Mouse (Mus musculus): ENCODE measurements around the gene Lrrc31. TPM values are rescaled to one million over a fixed set of nuclear protein-coding genes. Genes with fewer than 3 reads are reported as not detected.

Lrrc31 gene
- polyA plus RNA-seq (2012; rRNA removed) = 7.1 and 8.2 TPM in 2 replicates

GRCm38 (mm10) chr3:30699711-30700505, at the start of gene Lrrc31:
TSS of gene Lrrc31 (minus strand) at chr3:30699843.

GRCm38 (mm10) chr3:30746006-30746405, 46.4 kb upstream of the Lrrc31 start, which contains the start of gene Samd7:
TSS of gene Samd7 (plus strand) at chr3:30746293.

GRCm38 (mm10) chr3:30647440-30648090, 52.1 kb downstream of the Lrrc31 start, which contains the start of gene Lrrc34:
TSS of gene Lrrc34 (minus strand) at chr3:30647869.

GRCm38 (mm10) chr3:30644207-30644606, 55.4 kb downstream of the Lrrc31 start, which contains the start of gene Lrriq4:
TSS of gene Lrriq4 (plus strand) at chr3:30644507.

Other genes with a start within 250 kb of the Lrrc31 start
- gene Mecom, start 151.8 kb downstream of the Lrrc31 start, polyA plus RNA-seq (2012; rRNA removed) = 14.3 and 15.9 TPM in 2 replicates
- gene Actrt3, start 99.9 kb downstream of the Lrrc31 start, polyA plus RNA-seq (2012; rRNA removed) = 0.09 TPM in 1 of 2 replicates, not detected in the other
- 4.5 and 7.5 TPM in 2 replicates for gene Mynn, start 97.8 kb downstream of the Lrrc31 start, polyA plus RNA-seq (2012; rRNA removed)
- not detected in 2 replicates for gene Lrriq4, start 55.3 kb downstream of the Lrrc31 start, polyA plus RNA-seq (2012; rRNA removed)
- gene Lrrc34, start 52.0 kb downstream of the Lrrc31 start, polyA plus RNA-seq (2012; rRNA removed) = not detected in 2 replicates
- not detected in 2 replicates for gene Samd7, start 46.5 kb upstream of the Lrrc31 start, polyA plus RNA-seq (2012; rRNA removed)
- gene Sec62, start 93.0 kb upstream of the Lrrc31 start, polyA plus RNA-seq (2012; rRNA removed) = 6.2 TPM in 2 replicates
- 17.1 and 24.0 TPM in 2 replicates for gene Gpr160, start 156.1 kb upstream of the Lrrc31 start, polyA plus RNA-seq (2012; rRNA removed)